Mouse (Mus musculus) intestine, postnatal 0 days (tissue): Measurements from ENCODE around the gene Fam71f1. TPM values are rescaled to one million over a fixed set of nuclear protein-coding genes. Genes with fewer than 3 reads are reported as not detected.

Experiments used
- ATAC-seq: fragments of 200-750 bp; cut with Nextera tagmentation; 2 replicates; pipeline ENCODE4 v1.8.0; 2017; ENCODE audit warnings: mild to moderate bottlenecking, moderate TSS enrichment, moderate library complexity
- H3K27ac ChIP-seq: fragments of 300-500 bp; sonication (generic); 2 replicates; pipeline ENCODE4 v1.5.1; 2014; ENCODE audit warnings: mild to moderate bottlenecking, low read depth, low read length, moderate library complexity
- H3K27me3 ChIP-seq: fragments of 300-500 bp; sonication (generic); replicated peaks from 2 replicates; pipeline ENCODE4 v1.6.1; 2014; ENCODE audit warnings: low read length, mixed read lengths; ENCODE audit not compliant: control insufficient read depth, insufficient read depth
- H3K36me3 ChIP-seq: fragments of 300-500 bp; sonication (generic); 2 replicates; pipeline ENCODE4 v1.6.1; 2014; ENCODE audit warnings: mild to moderate bottlenecking, moderate library complexity; ENCODE audit not compliant: control insufficient read depth, insufficient read depth
- H3K4me1 ChIP-seq: fragments of 300-500 bp; sonication (generic); replicated peaks from 2 replicates; pipeline ENCODE4 v1.6.1; 2014; ENCODE audit warnings: antibody characterized with exemption, low read length, mixed read lengths; ENCODE audit not compliant: control insufficient read depth, insufficient read depth
- H3K4me2 ChIP-seq: fragments of 300-500 bp; sonication (generic); replicated peaks from 2 replicates; pipeline ENCODE4 v1.6.1; 2014; ENCODE audit warnings: low read depth, mild to moderate bottlenecking, moderate library complexity
- H3K4me3 ChIP-seq: fragments of 300-500 bp; sonication (generic); 2 replicates; pipeline ENCODE4 v1.5.1; 2014; ENCODE audit warnings: low read depth, low read length
- H3K9ac ChIP-seq: fragments of 300-500 bp; sonication (generic); 2 replicates; pipeline ENCODE4 v1.6.1; 2014; ENCODE audit warnings: mild to moderate bottlenecking, low read depth, low read length
- H3K9me3 ChIP-seq: fragments of 300-500 bp; sonication (generic); 2 replicates; pipeline ENCODE4 v1.6.1; 2016; ENCODE audit warnings: mixed run types; ENCODE audit not compliant: control insufficient read depth
- CTCF ChIP-seq: sonication (generic); IDR thresholded peaks from 2 replicates; pipeline ENCODE4 v1.5.1; 2016; ENCODE audit warnings: low read depth, mild to moderate bottlenecking, control low read depth, antibody characterized with exemption, moderate library complexity
- WGBS: fragments of 180-500 bp; shearing (Covaris S2); extraction: QIAGEN DNeasy Blood & Tissue Kit; methylation state at CpG from one replicate; pipeline ENCODE4 v1.1.7; 2014; 5-methylcytosine and 5-hydroxymethylcytosine counted together
- polyA plus RNA-seq: library from polyadenylated mRNA; unstranded; fragments of >200 nt; fragmentation: Nextera tagmentation; extraction: Ambion mirVana; gene quantifications from 2 replicates; pipeline ENCODE4 v1.2.1, GENCODE M21; 2015

The Fam71f1 gene
- polyA plus RNA-seq, 1 experiment from 2014 or later = not detected

DNA sequence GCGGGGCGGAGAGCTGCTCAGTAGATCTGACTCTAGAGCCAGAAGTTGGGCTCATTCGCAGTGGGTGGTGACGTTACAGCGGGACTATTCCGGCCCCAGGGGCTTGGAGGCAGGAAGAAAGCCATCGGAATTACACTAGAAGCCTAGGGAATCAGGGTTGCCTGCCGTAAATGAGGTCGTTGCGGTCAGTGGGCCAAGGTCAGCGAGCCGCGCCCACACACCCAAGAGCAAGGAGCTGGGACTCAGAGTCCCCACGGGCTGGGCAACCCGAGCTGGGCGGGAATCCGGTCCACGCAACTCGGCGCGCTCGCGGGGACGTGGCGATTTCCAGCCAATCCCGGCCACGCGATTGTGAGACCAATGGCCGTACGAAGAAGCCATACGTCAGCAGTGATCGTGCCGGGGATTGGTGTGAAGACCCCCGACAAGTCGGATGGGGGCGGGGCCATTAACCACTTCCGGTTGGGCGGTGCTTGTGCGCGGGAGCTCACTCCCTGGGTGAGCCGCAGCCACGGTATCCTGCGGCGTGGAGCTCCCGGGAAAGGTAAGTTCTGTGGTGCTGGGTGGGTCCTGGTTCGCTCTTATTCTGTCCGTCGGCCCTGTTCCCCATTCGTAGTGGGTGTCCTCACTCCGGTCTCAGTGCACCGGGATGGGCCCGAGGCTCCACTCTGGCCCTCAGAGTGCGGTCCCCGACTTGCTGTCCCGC lies 28.9 kb downstream of the Fam71f1 start, which contains the start of gene Calu:
TSS of gene Calu (plus strand) at position 405 of the 706 bp plus-strand sequence.
- TF ChIP-seq CTCF = no peak
- H3K4me2 ChIP-seq = peak within 1 kb of the TSS; percentile 67
- no peaks in the 10 kb centered on the region for H3K4me1 ChIP-seq
- WGBS = under 1% methylated on average over 51 of the region's 55 CpGs
- H3K27ac ChIP-seq = peak within 1 kb of the TSS; percentile 87
- H3K36me3 ChIP-seq = no peaks in the 10 kb centered on the region
- H3K4me3 ChIP-seq = peak within 1 kb of the TSS; percentile 80
- no peaks in the 10 kb centered on the region for H3K9me3 ChIP-seq
- ATAC-seq = peak; percentile 99
- peak within 1 kb of the TSS; percentile 88 for H3K9ac ChIP-seq
- no peaks in the 10 kb centered on the region for H3K27me3 ChIP-seq

DNA sequence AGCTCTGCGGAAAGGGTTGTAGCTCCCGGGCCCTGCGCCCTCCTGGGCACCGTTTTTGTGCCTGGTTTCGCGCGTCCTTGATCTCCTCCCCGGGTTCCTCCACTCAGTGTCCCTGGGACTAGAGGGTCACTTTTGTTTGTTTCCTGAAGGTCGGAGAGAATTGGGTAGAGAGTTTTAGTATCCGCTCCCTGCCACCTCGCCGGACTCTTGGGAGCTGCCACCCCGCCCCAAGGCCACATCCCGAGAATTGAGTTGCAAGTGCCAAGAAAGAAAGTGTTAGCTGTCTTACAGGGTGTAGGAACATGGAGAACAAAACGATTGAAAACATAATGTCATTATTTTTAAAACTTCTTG lies 29.4 kb downstream of the Fam71f1 start:
- WGBS = 0% methylated on average over 15 of the region's 15 CpGs
- H3K4me3 ChIP-seq = peak overlapping the region; percentile 80
- no peak for TF ChIP-seq CTCF

DNA sequence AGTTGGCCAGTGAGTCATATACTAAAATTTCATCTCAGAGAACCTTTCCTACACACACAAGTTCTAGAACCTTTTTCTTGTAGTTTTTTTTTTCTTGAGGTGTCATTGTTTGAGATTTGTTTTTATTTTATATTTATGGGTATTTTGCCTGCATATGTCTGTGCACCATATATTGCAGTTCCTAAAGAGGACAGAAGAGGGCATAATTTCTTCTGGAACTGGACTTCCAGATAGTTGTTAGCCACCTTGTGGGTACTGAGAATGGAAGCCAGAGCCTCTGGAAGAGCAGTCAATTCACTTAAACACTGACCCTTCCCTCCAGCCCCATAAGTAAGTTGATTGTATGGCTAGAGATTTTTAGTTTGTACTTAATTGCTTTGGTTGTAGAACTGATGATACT lies 32.7 kb downstream of the Fam71f1 start:
- no peaks in the 10 kb centered on the region for H3K4me1 ChIP-seq
- ATAC-seq = no peak
- no peaks in the 10 kb centered on the region for H3K36me3 ChIP-seq
- no peak overlapping the region for H3K4me2 ChIP-seq
- H3K27me3 ChIP-seq = no peaks in the 10 kb centered on the region
- TF ChIP-seq CTCF = peak; percentile 53
- no peak overlapping the region for H3K27ac ChIP-seq
- no peak overlapping the region for H3K9ac ChIP-seq
- H3K4me3 ChIP-seq = no peak overlapping the region
- H3K9me3 ChIP-seq = no peaks in the 10 kb centered on the region

More for the DNA sequence above, 29.4 kb downstream of the Fam71f1 start:
- H3K9me3 ChIP-seq = no peaks in the 10 kb centered on the region
- no peaks in the 10 kb centered on the region for H3K36me3 ChIP-seq
- H3K4me1 ChIP-seq = no peaks in the 10 kb centered on the region
- H3K27me3 ChIP-seq = no peaks in the 10 kb centered on the region
- ATAC-seq = no peak
- H3K4me2 ChIP-seq = peak overlapping the region; percentile 67
- peak overlapping the region; percentile 88 for H3K9ac ChIP-seq
- H3K27ac ChIP-seq = peak overlapping the region; percentile 76; the same call in 1 of the 2 replicates

DNA sequence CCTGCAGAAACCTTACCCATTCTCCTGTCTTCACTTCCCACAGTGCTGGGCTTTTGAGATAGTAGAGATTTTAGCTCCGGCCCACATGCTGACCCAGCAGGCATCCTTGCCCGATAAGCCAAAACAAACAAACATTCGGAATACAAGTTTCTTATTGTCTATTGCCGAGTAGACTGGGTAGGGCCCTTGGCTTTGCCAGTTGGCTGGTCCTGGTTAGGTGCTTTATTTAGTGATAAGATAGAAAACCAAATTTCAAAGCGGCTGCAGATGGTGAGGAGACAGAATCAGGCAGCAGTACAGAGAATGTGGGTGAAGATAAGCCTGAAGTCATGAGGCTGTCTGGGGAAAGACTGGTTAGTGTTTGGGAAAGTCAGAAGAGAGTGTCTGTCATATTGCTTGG lies 33.9 kb downstream of the Fam71f1 start:
- Histone ChIP-seq H3K9me3 (no peaks in the 10 kb centered on the region), H3K4me2 (no peak overlapping the region), H3K4me1 (no peaks in the 10 kb centered on the region), H3K9ac (no peak overlapping the region), H3K27ac (no peak overlapping the region), H3K4me3 (no peak overlapping the region), H3K27me3 (no peaks in the 10 kb centered on the region), H3K36me3 (peaks cover 9% of the 10 kb centered on the region; the same call in 1 of the 2 replicates)
- ATAC-seq = no peak
- TF ChIP-seq CTCF = no peak
- 44% methylated on average over 5 of the region's 5 CpGs for WGBS

DNA sequence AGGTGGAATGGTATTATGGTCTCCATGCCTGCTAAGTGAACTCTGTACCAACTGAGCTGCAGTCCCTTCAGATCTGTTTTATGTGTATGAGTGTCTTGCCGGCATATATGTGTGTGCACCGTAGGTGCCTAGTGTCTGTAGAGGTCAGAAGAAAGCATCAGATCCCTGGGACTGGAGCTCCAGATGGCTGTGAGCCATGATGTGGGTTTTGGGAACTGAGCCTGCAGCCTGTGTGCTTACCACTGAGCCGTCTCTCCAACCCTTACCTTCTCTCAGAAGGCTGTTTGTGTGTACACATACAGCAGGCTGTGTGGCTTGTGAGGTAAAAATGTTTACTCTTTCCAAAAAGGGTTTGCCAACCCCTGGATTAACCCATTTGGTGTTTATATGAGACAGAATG lies 40.4 kb downstream of the Fam71f1 start:
- ATAC-seq = no peak
- H3K9me3 ChIP-seq = no peaks in the 10 kb centered on the region
- no peaks in the 10 kb centered on the region for H3K27me3 ChIP-seq
- H3K4me1 ChIP-seq = no peaks in the 10 kb centered on the region
- H3K4me2 ChIP-seq = no peak overlapping the region
- no peak overlapping the region for H3K4me3 ChIP-seq
- WGBS = 89% methylated on average over 3 of the region's 3 CpGs
- peaks cover 26% of the 10 kb centered on the region for H3K36me3 ChIP-seq
- no peak overlapping the region for H3K9ac ChIP-seq
- TF ChIP-seq CTCF = no peak
- H3K27ac ChIP-seq = no peak overlapping the region; the same call in 1 of the 2 replicates

DNA sequence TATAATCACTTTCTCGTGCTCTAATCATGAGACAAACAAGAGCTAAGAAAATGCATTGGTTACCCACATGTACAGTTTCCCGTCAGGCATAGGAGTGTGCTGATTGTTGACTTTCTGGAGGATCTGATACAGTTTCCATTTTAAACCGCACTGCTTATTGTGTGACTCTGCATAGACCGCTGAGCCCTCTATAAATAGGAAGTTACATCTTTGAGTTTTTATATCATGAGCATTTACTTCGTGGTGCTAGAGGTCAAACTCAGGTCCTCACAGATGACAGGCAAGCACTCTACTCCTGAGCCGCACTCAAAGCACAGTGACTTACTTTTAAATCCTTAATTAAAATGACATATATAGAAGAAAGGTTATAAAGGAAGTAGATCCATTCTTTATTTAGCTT lies 41.3 kb downstream of the Fam71f1 start:
- no peak for TF ChIP-seq CTCF
- H3K4me3 ChIP-seq = no peak overlapping the region
- 80% methylated on average over 6 of the region's 6 CpGs for WGBS

More for the DNA sequence above, 41.3 kb downstream of the Fam71f1 start:
- Histone ChIP-seq H3K27ac (no peak overlapping the region), H3K9me3 (no peaks in the 10 kb centered on the region), H3K36me3 (peaks cover 26% of the 10 kb centered on the region), H3K4me2 (no peak overlapping the region), H3K9ac (no peak overlapping the region), H3K27me3 (no peaks in the 10 kb centered on the region), H3K4me1 (no peaks in the 10 kb centered on the region)
- ATAC-seq = no peak
